Mouse (Mus musculus): ENCODE results near the gene Vmn1r217. TPM values are rescaled to one million over a fixed set of nuclear protein-coding genes. Genes with fewer than 3 reads are reported as not detected.

Vmn1r217 gene
- polyA plus RNA-seq, 2 experiments = not detected

DNA sequence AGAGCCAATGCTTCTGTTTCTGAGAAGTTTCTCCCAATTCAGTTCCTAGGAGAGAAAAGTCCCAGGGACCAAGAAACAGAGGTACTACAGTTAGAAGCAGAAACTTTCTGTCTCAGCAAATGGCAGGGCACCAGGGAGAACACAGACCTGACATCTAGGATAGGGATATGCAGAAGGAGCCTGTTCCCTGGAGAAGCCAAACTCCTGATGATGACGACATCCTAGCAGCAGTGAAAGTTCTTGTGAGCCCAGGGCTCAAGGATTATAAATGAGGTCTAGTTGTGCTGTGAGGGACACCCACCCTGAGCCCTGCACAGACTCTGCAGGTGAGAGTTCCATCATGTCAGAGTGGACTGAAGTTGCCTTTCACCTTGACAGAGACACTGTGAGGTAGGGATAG, 50.3 kb downstream of the Vmn1r217 start, which contains the start of gene Vmn1r215:
Gene Vmn1r215 (plus strand): TSS at position 301 of the 400 bp plus-strand sequence.
- no peak within 1 kb of the TSS for H3K9ac ChIP-seq (replicated peaks)
- no peaks in the 10 kb centered on the region for H3K36me3 ChIP-seq (replicated peaks; ENCODE audit: control insufficient read depth, insufficient read depth, low read depth)
- H3K4me1 ChIP-seq (replicated peaks; ENCODE audit: control insufficient read depth in 2 of 2, insufficient read depth in 2 of 2, low read length in 1 of 2) = no peaks in the 10 kb centered on the region
- ATAC-seq (ENCODE audit: insufficient read depth) (no peak), DNase-seq (ENCODE audit: low read depth in 3 of 3, low spot score in 3 of 3) (no peak)
- no peak within 1 kb of the TSS for H3K4me3 ChIP-seq (ENCODE audit: insufficient read depth in 1 of 2, low read depth in 2 of 2, low read length in 2 of 2)
- H3K4me2 ChIP-seq (ENCODE audit: low read depth) = no peak within 1 kb of the TSS
- H3K27me3 ChIP-seq (ENCODE audit: control insufficient read depth, insufficient read depth, low read length) = no peaks in the 10 kb centered on the region
- WGBS (ENCODE audit: insufficient replicate concordance) = 39% methylated on average over 1 of the region's 1 CpGs
- TF ChIP-seq EP300 (IDR thresholded peaks at IDR 0.05; ENCODE audit: low read depth) (no peak), CTCF (IDR thresholded peaks at IDR 0.05; ENCODE audit: low read depth) (no peak)
- no peaks in the 10 kb centered on the region for H3K9me3 ChIP-seq (ENCODE audit: control insufficient read depth, low read length)
- no peak within 1 kb of the TSS for H3K27ac ChIP-seq

DNA sequence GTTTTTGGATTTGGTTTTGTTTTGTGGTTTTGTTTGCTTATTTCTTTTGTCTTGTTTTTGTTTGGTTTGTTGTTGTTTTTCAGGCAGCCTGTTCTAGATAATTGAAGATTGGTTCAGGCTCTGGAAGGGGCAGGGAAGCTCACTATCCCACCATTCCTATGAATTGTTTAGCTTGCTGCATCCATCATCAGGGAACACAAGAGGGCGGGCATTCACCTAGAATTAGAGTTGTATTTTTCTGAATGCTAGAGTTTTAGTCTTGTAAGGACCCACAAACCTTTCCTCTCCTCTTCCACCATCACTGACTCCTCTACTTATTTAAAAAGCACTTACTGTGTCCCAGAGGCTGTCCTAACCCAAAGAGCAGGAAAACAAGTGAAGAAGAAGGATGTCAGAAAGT, 60.2 kb downstream of the Vmn1r217 start:
- Histone ChIP-seq H3K4me2 (ENCODE audit: low read depth) (no peak overlapping the region), H3K36me3 (replicated peaks; ENCODE audit: control insufficient read depth, insufficient read depth, low read depth) (no peaks in the 10 kb centered on the region), H3K4me1 (replicated peaks; ENCODE audit: control insufficient read depth in 2 of 2, insufficient read depth in 2 of 2, low read length in 1 of 2) (no peaks in the 10 kb centered on the region), H3K4me3 (ENCODE audit: insufficient read depth in 1 of 2, low read depth in 2 of 2, low read length in 2 of 2) (no peak overlapping the region), H3K9ac (replicated peaks) (no peak overlapping the region), H3K9me3 (ENCODE audit: control insufficient read depth, low read length) (no peaks in the 10 kb centered on the region), H3K27ac (no peak overlapping the region), H3K27me3 (ENCODE audit: control insufficient read depth, insufficient read depth, low read length) (no peaks in the 10 kb centered on the region)
- TF ChIP-seq EP300 (IDR thresholded peaks at IDR 0.05; ENCODE audit: low read depth) (no peak), CTCF (IDR thresholded peaks at IDR 0.05; ENCODE audit: low read depth) (no peak)
- 32% methylated on average over 1 of the region's 1 CpGs for WGBS (ENCODE audit: insufficient replicate concordance)
- ATAC-seq (ENCODE audit: insufficient read depth) (no peak), DNase-seq (ENCODE audit: low read depth in 3 of 3, low spot score in 3 of 3) (no peak)

Other genes starting within 250 kb of the Vmn1r217 start
- not detected in 2 replicates for gene Vmn1r212, start 234.0 kb downstream of the Vmn1r217 start, polyA plus RNA-seq (2012; rRNA removed)
- not detected in 2 replicates for gene Vmn1r212, start 234.0 kb downstream of the Vmn1r217 start, polyA plus RNA-seq (2014; fragmentation: Nextera tagmentation; extraction: Ambion mirVana)
- gene Vmn1r213, start 110.6 kb downstream of the Vmn1r217 start, polyA plus RNA-seq (2012; rRNA removed) = not detected in 2 replicates
- not detected in 2 replicates for gene Vmn1r213, start 110.6 kb downstream of the Vmn1r217 start, polyA plus RNA-seq (2014; fragmentation: Nextera tagmentation; extraction: Ambion mirVana)
- gene Vmn1r214, start 87.8 kb downstream of the Vmn1r217 start, polyA plus RNA-seq (2012; rRNA removed) = not detected in 2 replicates
- not detected in 2 replicates for gene Vmn1r214, start 87.8 kb downstream of the Vmn1r217 start, polyA plus RNA-seq (2014; fragmentation: Nextera tagmentation; extraction: Ambion mirVana)
- not detected in 2 replicates for gene Vmn1r215, start 50.2 kb downstream of the Vmn1r217 start, polyA plus RNA-seq (2012; rRNA removed)
- gene Vmn1r215, start 50.2 kb downstream of the Vmn1r217 start, polyA plus RNA-seq (2014; fragmentation: Nextera tagmentation; extraction: Ambion mirVana) = not detected in 2 replicates
- gene Vmn1r218, start 14.9 kb upstream of the Vmn1r217 start, polyA plus RNA-seq (2012; rRNA removed) = not detected in 2 replicates
- not detected in 2 replicates for gene Vmn1r218, start 14.9 kb upstream of the Vmn1r217 start, polyA plus RNA-seq (2014; fragmentation: Nextera tagmentation; extraction: Ambion mirVana)
- not detected in 2 replicates for gene Vmn1r219, start 41.1 kb upstream of the Vmn1r217 start, polyA plus RNA-seq (2012; rRNA removed)
- gene Vmn1r219, start 41.1 kb upstream of the Vmn1r217 start, polyA plus RNA-seq (2014; fragmentation: Nextera tagmentation; extraction: Ambion mirVana) = not detected in 2 replicates
- not detected in 2 replicates for gene Vmn1r220, start 69.7 kb upstream of the Vmn1r217 start, polyA plus RNA-seq (2012; rRNA removed)
- not detected in 2 replicates for gene Vmn1r220, start 69.7 kb upstream of the Vmn1r217 start, polyA plus RNA-seq (2014; fragmentation: Nextera tagmentation; extraction: Ambion mirVana)
- gene Vmn1r221, start 95.9 kb upstream of the Vmn1r217 start, polyA plus RNA-seq (2012; rRNA removed) = not detected in 2 replicates
- gene Vmn1r221, start 95.9 kb upstream of the Vmn1r217 start, polyA plus RNA-seq (2014; fragmentation: Nextera tagmentation; extraction: Ambion mirVana) = not detected in 2 replicates
- gene Vmn1r222, start 117.7 kb upstream of the Vmn1r217 start, polyA plus RNA-seq (2012; rRNA removed) = not detected in 2 replicates
- not detected in 2 replicates for gene Vmn1r222, start 117.7 kb upstream of the Vmn1r217 start, polyA plus RNA-seq (2014; fragmentation: Nextera tagmentation; extraction: Ambion mirVana)
- gene Vmn1r223, start 128.9 kb upstream of the Vmn1r217 start, polyA plus RNA-seq (2012; rRNA removed) = not detected in 2 replicates
- gene Vmn1r223, start 128.9 kb upstream of the Vmn1r217 start, polyA plus RNA-seq (2014; fragmentation: Nextera tagmentation; extraction: Ambion mirVana) = not detected in 2 replicates